Mouse (Mus musculus) brain, adult 2 months (tissue): ENCODE measurements around the gene Tmem63c.

ENCODE experiments used
- DNase-seq: peaks from one replicate; pipeline ENCODE4 v3.0.0; 2011; ENCODE audit warnings: low read depth, low spot score

Tmem63c gene

DNA sequence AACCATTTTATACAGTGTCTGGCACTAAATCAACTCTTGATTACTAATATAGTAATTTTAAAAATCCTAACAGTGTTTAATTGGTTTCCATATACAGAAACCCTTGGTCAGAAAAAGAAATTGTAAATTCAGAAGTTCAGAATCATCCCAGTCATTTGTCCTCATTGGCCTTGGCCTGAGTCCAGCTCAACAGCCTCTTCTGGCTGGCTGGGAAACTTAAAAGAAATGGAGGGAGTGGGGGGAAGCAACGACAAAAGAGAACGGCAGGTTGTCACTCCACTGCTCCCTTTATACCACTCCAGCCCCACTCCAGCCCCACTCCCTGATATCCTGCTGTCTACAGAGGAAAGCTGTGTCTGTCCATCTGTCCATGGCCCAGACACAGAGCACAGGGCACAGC is 110.0 kb downstream of the Tmem63c start:
- no peak for DNase-seq

- DNase-seq = peak; percentile 22
Measured at GRCm38 (mm10) chr12:87131619-87132018, 110.5 kb downstream of the Tmem63c start.

- DNase-seq = no peak
Measured at GRCm38 (mm10) chr12:87132210-87132609, 111.1 kb downstream of the Tmem63c start.

- DNase-seq = no peak
Measured at GRCm38 (mm10) chr12:87132784-87133183, 111.6 kb downstream of the Tmem63c start.

GRCm38 (mm10) chr12:87137439-87138341 is 116.5 kb downstream of the Tmem63c start:
- peak; percentile 35 for DNase-seq

DNA sequence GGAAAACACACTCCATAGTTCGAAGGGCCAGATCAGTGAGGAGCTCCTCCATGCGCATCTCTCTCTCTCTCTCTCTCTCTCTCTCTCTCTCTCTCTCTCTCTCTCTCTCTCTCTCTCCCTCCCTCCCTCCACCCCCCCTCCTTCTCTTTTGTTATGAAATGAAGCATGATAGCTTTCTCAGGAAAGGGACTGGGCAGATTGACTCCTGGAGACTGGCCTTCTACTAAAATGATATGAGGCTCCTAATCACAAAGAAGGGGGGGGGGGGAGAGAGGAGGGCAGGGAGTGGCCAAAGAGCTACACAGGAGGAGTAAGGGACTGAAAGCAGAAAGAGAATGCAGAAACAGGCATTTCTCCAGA is 117.2 kb downstream of the Tmem63c start:
- no peak for DNase-seq

- DNase-seq = no peak
Measured at GRCm38 (mm10) chr12:87138768-87139167, 117.6 kb downstream of the Tmem63c start.
